Mouse (Mus musculus) mesoderm, embryonic 11.5 days (tissue): ENCODE results near the gene Clic4.
"Not testable (repeated sequence)": the region's sequence is repeated elsewhere in the genome, so short reads cannot be mapped to it uniquely, and the experiment has no call there.

Experiments
- DNase-seq: peaks from one replicate; pipeline ENCODE4 v3.0.0-alpha.2; 2012; ENCODE audit warnings: low read depth, low spot score

Clic4 gene

DNA sequence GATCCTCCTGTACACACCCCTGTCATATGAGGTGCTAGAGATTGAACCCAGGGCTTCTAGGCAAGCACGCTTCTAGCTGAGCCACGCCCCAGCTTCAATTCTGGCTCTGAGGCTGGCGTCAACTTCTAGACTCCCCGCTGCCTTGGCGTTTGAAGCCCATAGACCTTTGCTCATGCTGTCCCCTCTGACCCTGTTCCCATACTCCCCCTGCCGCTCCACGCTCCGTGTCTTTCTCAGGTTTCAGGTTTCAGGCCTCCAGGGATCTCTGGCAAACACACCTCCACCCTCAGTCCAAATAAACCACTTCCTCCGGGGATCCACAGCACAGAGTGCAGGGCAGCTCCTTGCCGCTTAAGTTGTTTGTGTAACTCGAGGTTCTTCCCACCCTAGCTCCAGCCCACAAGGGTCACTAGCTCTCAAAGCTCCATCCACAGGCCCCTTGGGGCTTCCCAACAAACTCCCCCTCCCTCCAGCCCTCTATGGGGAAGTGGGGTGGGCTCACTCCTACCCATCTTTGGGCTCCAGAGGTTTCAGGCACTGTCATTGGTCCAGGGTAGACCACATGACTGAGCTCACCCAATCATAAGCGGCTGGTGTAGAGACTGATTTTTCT is 20.0 kb upstream of the Clic4 start:
- DNase-seq: peak; percentile 81

DNA sequence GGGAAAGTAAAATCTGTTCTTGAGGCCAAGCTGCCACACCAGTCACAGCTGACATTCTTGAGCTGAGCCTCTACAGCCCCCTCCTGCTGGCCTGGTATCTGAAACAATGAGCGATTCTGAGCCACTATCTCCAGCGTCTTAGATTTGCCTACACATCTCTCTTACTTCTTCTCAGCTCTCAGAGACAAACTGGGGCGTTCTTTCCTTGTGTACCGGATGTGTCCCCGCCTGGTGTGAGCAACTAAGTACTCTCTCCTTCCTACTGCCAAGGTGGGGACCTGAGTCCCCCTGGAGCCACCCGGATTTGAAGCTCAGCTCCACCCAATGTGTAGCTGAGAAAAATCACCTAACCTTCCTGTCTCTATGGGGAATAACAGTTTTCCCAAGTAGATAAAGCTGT is 19.2 kb upstream of the Clic4 start:
- DNase-seq: no peak

DNA sequence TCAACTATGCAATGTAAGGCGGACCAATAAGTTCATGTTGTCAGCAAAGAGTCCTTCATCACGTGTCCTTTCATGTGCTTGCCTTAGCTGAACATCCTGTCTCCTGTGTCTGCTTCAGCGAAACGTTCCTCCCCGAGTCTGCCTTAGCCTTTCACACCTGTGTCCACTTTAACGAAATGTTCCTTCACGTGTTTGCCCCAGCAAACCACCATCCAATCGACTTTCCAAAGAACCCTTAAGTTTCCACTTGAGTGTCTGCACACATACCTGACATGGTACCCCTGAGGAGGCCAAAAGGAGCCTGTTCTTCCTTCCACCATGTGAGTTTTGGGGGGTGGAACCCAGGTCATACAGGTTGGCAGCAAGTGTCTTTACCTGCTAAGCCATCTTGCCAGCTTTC is 18.6 kb upstream of the Clic4 start:
- no peak for DNase-seq

DNA sequence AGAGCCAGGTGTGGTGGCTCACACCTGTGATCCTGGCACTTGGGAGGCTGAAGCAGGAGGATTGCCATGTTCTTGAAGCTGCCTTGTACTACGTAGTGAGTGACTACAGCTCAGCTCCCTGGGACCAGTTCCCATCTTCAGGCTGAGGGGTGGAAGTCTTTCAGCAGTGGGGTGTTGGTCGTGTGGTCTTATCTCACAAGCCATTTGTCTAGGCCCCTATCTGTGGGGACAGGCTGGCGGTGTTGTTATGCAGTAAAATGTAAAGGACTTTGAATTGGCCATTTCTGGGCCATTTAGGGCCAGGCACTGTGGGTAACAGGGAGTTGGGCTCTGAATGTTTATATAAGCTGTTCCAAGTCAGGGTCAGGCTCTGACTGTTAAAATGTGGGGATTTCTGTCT is 15.4 kb upstream of the Clic4 start:
- no peak for DNase-seq

DNA sequence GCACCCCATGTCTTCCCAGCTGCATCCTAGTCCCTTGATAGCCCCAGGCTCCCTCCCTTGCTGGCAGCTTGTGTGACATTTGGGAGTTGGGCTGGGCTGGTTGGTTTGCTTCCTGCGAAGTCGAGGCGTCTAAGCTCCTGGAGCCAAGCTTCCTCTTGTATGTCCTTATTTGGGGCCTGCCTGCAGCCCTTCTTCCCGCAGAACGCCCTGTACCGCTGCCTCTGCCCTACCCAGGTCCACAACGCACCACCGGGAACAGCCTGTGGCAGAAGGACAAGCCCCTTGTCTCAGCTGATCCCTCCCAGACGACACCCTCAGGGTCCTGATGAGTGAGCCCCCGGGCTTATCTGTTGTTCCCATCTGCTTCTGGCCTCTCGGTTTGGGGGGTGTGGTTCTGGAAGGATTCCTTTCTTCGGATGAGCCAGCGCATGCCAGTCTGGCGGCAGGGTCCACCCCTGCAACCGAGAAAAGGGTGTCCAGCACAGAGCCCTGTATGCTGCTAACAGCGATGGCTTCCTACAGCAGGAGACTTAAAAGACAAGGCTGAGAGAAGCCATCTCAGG is 14.3 kb upstream of the Clic4 start:
- no peak for DNase-seq

DNA sequence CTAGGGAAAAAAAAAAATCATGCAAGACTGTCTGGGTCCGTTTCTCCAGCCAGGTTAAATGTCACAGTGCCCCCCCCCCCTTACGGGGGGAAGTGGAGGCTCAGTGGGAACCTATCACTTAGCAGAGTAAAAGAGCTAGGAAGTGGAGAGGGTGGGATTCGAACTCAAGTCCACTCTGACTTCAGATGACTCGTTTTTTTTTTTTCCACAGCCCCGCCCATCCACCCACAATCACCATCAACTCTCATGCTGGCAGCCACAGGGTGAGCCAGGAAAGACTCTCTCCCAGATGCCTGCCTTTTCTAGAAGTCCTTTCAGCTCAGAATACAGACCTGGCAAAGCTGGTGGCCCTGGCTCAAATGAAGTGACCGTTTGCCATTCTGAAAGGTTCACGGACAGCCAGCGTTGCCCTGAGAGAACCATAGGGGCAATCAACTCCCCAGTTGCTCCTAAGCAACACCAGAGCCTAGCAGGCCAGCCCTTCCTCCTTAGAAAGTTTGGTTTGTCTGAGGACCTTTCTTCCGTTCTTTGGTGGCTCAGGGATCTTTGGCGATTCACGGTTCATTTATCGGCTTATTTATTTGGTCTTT is 13.5 kb upstream of the Clic4 start:
- DNase-seq: no peak

DNA sequence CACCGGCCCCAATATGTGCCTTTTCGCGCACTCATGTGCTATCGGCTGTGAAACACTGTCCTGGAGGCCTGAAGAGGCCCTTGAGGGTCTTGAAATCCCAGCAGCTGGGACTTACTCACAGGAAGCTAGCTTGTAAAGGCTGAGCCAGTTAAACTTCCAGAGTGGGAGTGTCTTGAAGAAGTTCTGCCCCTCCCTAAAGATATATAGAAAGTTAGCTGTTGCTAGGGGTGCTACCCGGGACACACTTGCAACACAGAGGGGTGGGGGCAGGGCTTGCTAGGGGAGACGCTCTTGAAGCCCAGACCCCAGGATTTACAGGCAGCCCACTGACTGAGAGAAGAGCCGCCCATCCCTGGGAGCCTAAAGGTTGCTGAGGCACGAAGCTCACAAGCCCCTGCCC is 12.8 kb upstream of the Clic4 start:
- no peak for DNase-seq

DNA sequence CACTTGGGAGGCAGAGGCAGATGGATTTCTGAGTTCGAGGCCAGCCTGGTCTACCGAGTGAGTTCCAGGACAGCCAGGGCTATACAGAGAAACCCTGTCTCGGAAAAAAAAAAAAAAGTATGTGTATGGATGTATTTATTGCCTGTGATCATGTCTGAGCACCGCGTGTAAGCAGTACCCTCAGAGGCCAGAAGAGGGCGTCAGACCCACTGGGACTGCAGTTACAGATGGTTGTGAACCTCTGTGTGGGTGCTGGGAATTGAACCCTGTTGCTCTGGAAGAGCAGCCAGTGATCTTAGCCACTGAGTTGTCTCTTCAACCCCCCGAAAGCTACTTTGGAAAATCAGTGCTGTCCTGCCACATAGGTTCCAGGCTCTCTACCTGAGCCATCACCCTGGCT is 11.3 kb upstream of the Clic4 start:
- DNase-seq: no peak

DNA sequence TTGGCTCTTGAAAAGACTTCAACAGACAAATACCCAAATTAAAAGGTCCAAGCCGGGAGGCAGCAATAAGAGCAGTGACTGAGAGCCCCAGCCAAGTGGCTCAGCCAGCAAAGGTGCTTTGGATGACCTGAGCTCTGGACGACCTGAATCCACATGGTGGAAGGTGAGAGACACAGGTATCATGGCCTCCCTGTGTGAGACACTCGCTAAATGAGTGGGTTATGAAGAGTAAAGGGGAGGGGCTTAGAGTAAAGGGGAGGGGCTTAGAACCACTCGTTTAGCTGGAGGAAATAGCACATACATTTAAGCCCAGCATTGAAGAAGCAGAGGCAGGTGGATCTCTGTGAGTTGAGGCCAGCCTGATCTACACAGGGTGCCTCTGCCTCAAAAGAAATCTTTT is 10.8 kb upstream of the Clic4 start:
- no peak for DNase-seq

DNA sequence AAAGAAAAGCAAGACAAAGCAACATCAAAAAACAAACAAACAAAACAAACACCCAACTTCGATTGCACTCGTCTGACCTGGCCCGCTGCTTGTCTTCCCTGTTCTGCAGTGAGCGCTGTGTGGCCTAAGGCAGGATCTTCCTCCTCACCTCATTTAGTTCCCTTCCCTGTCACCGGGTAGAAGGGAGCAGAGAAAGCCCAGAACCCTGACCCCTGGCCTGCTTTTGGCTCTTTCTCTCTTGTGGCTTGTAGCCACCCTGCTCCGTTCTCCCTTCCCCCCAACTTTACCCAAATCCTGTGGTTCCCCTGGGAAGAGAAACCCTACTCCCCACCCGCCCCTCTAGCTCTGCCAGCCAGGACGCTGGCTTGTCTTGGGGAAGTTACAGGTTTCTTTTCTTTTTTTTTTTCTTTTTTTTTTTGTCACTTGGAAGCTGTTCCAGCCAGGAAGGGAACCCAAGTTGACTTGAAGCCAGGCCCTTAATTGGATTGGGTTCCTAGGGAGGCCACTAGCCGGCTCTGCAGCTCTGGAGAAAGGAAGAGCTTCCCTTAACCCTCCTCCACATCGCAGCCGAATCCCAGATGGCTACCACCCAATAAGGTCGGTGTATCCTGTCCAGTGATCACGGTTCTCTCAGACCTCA is 10.2 kb upstream of the Clic4 start:
- DNase-seq: no peak

DNA sequence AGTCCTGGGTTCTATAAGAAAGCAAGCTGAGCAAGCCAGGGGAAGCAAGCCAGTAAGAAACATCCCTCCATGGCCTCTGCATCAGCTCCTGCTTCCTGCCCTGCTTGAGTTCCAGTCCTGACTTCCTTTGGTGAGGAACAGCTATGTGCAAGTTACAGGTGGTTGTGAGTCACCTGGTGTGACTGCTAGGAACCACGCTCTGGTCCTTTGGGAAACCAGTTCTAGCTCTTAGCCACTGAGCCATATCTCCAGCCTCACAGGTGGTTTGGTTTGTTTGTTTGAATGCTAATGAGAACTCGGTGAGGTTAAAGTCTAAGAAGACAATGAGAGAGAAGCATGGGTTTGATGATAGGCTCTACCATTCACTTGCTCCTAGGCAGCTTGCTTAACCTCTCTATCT is 7.4 kb upstream of the Clic4 start:
- DNase-seq: not testable (repeated sequence)

DNA sequence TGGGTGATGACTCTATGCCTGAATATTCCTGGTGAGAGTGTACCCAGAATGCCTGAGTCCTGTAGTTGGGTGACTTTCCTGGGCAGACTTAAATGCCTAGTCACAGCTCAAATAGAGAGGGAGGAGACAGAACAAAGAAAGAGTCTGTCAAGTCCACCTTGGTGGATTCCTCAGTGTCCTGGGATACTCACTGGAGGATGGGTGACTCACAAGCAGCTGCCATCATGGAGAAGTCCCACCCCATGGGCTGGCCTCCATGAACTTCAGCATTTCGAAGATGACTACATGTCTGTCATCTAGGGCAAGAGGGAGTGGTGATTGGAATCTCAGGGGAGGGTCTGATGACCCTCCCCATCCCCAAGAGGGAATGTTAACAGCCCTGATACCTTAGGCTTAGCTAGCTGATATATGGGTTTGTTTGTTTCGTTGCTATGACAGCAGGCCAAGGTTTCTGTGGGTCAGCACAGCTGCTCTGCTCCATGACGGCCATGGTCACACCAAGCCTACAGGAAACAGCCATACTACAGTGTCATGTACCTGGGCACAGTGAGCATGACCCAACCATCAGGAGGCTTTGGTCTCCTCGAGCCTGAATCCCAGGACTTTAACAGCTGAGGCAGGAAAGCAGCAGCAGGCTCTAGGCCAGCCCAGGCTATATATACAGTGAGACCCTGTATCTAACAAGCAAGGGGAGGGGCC is 4.2 kb upstream of the Clic4 start:
- peak; percentile 46 for DNase-seq

DNA sequence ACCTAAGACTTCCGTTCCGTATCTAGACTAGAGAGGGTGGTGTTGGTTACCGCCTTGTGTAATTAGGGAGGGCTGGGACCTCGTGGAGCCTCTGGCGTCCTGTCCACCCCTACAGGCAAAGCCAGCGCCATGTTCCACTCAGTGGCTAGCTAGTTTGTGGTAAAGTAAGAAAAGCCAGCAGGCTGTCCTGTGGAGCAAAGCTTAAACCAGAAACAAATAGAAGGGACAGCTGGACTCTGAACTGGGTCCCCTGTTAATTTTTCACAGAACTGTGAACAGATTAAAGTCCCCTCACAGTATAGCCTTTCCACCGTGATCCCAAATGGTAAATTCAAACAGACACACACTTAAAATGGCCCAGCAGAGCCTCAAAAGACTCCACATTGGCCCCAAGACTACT is 2.1 kb upstream of the Clic4 start:
- no peak for DNase-seq

DNA sequence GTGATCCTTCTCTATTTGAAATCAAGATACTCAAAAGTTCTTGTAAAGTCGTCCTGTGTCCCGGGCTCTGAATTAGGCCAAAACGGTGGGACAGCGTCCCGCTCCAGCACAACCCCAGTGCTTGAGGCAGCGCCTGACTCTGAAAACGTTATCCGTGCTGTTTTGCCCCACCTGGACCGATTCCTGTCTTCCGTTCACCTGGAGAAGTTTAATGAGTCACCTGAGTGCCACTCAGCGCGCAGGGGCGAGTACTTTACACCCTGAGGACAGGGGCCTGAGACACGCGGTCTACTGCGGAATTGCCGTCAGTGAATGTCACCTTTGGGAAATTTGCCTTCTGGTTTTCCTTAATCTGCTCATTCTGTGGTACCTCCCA is 681 bp upstream of the Clic4 start:
- DNase-seq: no peak

DNA sequence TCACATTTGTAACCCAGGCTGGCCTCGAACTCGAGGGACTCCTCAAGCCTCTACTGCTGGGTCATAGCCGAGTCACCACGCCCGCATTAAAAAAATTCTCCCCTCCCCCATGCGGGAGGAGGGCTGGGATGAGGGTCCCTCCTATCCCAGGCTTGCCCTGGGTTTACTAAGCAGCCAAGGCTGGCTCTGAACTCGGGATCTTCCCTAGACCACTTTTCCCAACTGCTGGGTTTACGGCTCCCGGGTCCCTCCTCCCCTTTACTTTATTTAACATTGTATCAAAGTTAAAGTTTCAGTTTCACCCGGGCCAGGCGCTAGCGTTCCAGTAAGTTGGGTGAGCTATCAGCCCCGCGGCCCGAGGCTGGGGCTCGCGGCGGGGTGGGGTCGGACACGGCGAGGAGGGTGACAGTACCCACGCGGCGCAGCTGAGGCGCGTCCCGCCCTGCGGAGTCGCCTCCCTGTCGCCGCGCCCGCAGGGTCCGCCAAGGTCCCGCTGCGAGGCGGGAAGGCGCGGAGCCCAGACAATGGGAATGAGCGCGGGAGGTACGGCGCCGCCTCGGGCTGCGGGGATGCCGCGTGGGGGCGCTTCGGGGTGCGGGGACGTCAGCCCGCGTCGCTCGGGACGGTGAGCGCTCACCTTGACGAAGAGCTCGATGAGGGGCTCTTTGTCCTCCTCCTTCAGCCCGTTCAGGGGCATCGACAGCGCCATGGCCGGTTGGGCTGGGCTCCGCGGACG is 565 bp downstream of the Clic4 start:
- peak; percentile 84 for DNase-seq

DNA sequence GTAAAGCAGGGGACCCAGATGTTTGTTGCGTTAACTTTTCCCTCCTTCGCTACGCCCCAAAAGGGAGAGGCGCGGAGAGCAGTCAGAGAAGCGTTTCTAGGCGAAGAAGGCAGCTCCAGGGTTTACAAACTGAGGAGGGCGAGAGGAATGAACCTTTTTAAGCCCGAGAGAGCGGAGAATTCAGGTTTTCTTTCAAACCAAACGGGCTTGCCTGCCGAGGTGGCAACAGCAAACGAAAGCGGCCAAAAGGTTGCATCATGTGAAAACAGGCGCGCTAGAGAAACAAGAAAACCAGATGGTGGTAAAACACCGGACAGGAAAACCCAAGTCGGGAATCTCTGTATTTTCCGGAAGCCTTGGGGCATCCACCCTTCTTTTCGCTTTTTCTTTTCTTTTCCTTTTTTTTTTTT is 1.2 kb downstream of the Clic4 start:
- DNase-seq: peak; percentile 37

DNA sequence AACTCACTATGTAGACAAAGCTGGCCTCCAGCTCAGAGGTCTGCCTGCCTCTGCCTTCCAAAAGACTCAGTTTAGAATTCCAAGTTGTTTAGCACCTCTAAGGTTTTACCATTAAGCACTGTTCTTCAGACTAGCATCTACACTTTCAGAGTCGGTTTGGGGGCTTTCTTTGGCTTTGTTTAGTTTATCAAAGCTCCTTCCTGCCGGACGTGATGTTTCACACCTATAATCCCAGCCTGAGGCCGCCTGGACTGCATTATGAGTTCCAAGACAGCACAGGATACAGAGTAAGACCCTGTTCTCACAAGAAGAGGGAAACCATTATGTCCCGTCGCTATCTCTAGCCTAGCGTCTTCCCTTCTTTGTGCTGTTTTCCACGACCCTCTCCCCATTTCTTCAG is 2.1 kb downstream of the Clic4 start:
- no peak for DNase-seq

DNA sequence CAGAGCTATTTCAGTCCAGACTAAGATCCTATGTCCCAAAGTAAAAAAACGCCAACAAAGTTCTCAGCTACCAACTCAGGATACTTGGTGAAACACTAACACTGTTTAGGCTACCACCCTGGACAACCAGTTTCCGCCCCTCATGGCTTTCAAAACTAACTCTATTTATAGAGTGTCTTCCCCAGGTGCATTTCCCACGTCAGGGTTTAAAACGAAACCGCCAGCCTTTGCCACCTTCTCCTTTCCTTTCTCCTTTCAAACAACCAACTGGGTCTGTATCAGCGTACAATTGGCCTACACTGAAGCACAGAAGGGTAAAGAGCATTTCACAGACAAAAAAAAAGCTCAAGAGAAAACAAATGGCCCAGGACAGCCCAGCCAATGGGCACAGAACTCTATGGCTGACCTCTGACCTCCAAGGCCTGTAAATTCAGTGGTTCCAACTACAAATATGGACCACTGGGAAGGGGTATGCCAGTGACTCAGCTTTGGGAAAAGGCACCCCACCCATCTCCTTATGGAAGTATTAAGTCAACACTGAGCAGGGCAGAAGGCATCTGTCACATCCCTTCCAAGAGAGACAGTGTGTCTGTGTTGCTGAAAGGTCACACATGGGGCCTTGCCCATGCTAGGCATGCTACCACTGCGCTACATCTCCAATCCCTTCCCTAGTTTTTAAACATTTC is 2.8 kb downstream of the Clic4 start:
- DNase-seq: no peak

DNA sequence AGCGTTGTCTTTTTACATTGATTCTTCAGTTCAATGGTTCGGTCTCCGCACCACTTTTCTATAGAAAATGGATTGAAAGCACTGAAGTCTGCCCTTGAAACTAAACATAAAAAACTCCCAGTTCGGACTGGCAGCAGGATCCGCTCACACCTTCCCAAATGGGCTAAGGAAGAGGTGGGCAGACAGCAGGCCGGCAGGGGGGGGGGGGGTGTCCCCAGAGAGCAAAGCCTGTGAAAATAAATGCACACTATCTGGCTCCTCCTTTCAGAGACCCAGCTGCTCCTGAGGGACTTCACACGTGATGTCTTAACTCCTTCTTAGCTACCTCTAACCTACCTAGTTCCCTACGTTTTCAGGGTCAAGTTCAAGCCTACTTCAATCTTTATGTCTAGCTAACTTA is 5.1 kb downstream of the Clic4 start:
- no peak for DNase-seq

DNA sequence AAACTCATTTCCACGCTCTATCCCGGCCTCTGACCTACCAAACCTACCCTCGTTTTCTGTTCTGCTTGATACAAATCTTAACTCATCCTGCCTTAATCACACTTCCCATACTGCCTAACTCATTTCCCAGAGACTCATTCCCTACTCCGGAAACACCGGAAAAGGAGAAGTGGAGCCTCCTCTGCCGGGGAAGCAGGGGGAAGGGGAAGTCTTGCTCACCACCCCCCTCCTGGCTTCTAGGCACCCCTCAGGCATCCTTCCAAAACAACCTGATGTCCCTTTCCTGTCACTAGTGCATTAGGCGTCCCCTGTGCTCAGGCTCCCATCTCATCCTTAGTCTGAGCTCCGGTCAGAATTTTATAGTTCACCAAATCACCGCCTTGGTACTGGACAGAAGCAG is 5.6 kb downstream of the Clic4 start:
- DNase-seq: no peak

DNA sequence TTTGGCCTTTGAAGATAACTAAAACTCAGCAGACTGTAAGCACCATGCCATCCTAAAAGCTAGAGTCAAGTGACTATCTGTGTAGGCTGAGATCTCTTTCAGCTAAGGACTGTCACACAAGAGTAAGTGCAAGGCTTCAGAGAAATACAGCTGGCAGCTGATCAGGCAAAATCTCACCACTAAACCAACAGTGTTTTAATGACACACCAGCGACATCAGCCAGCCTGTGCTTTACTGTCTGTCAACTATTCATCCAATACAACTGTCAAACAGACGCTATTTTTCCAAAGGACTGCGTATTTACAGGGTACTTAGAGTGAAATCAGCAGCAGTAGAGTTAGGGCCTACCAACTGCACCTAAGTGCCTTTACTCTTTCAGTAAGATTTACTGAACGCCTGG is 12.2 kb downstream of the Clic4 start:
- no peak for DNase-seq
